Mouse (Mus musculus) CH12.LX (cell line): Measurements from ENCODE around the gene Pigl. TPM values are rescaled to one million over a fixed set of nuclear protein-coding genes. Genes with fewer than 3 reads are reported as not detected.

Experiments used
- DNase-seq: peaks from one replicate; pipeline ENCODE4 v3.0.0-alpha.2; 2013; ENCODE audit errors: extremely low read depth
- H3K27ac ChIP-seq: 2 replicates; pipeline ENCODE4 v1.5.1; 2012; ENCODE audit warnings: low read depth, mild to moderate bottlenecking, control low read depth, moderate library complexity; ENCODE audit not compliant: insufficient read depth
- H3K27me3 ChIP-seq: replicated peaks from 2 replicates; pipeline ENCODE3; 2012; ENCODE audit warnings: inconsistent platforms
- H3K36me3 ChIP-seq, 2 experiments: replicated peaks in 1 of 2; 2 replicates each; pipeline versions ENCODE3 to v1.6.1; 2012; ENCODE audit warnings: inconsistent platforms in 1 of 2, low read length in 1 of 2, mild to moderate bottlenecking in 1 of 2, mixed read lengths in 1 of 2, moderate library complexity in 1 of 2; ENCODE audit not compliant: control insufficient read depth in 1 of 2, insufficient read depth in 1 of 2
- H3K4me1 ChIP-seq, 2 experiments: 2 replicates each; pipeline ENCODE4 v1.6.1; 2012; ENCODE audit warnings: inconsistent platforms in 1 of 2, moderate library complexity in 1 of 2; ENCODE audit not compliant: insufficient read depth in 2 of 2, control insufficient read depth in 1 of 2
- H3K4me2 ChIP-seq: 2 replicates; pipeline ENCODE4 v1.6.1; 2012; ENCODE audit warnings: low read depth, mild to moderate bottlenecking, control low read depth; ENCODE audit not compliant: poor library complexity, insufficient read depth, severe bottlenecking
- H3K4me3 ChIP-seq, 3 experiments: fragments of 150-350 bp in 1 of 3; sonication (generic) in 1 of 3; replicated peaks in 1 of 3; 2 replicates each; pipeline versions ENCODE3 to v1.5.1; 2011 to 2012; ENCODE audit warnings: low read depth in 2 of 3, low read length in 2 of 3, mild to moderate bottlenecking in 2 of 3, moderate library complexity in 2 of 3, control low read depth in 1 of 3, improper control_type of control experiment in 1 of 3, inconsistent platforms in 1 of 3, mixed read lengths in 1 of 3; ENCODE audit not compliant: poor library complexity in 1 of 3
- H3K79me2 ChIP-seq: replicated peaks from 2 replicates; pipeline ENCODE4 v1.6.1; 2012; ENCODE audit warnings: mild to moderate bottlenecking, moderate library complexity; ENCODE audit not compliant: control insufficient read depth, poor library complexity, insufficient read depth, severe bottlenecking; ENCODE audit errors: extremely low read depth
- H3K9ac ChIP-seq: 2 replicates; pipeline ENCODE4 v1.6.1; 2012; ENCODE audit warnings: low read depth, mild to moderate bottlenecking, control low read depth, moderate library complexity; ENCODE audit not compliant: insufficient read depth
- H3K9me3 ChIP-seq: replicated peaks from 2 replicates; pipeline ENCODE3; 2012; ENCODE audit warnings: low read length, inconsistent platforms, mixed read lengths
- CHD1 ChIP-seq: IDR thresholded peaks from 2 replicates; pipeline ENCODE4 v1.6.1; 2012; ENCODE audit warnings: low read depth, low read length, improper control_type of control experiment, inconsistent platforms
- CTCF ChIP-seq, 2 experiments: IDR thresholded peaks in 1 of 2; conservative IDR thresholded peaks in 1 of 2; 2 replicates each; pipeline ENCODE4 v1.5.1; 2011 to 2012; ENCODE audit warnings: low read depth in 2 of 2, low read length in 2 of 2, improper control_type of control experiment in 1 of 2, inconsistent platforms in 1 of 2, mild to moderate bottlenecking in 1 of 2, moderate library complexity in 1 of 2
- ELF1 ChIP-seq: IDR thresholded peaks from 2 replicates; pipeline ENCODE4 v1.6.1; 2014; ENCODE audit warnings: low read depth, mild to moderate bottlenecking, inconsistent platforms, low read length, improper control_type of control experiment
- EP300 ChIP-seq: IDR thresholded peaks from 2 replicates; pipeline ENCODE4 v1.6.1; 2011; ENCODE audit warnings: low read length, improper control_type of control experiment
- GABPA ChIP-seq: IDR thresholded peaks from 2 replicates; pipeline ENCODE4 v1.6.1; 2012; ENCODE audit warnings: low read depth, low read length, improper control_type of control experiment, inconsistent platforms; ENCODE audit not compliant: insufficient replicate concordance
- IRF4 ChIP-seq: IDR thresholded peaks from 2 replicates; pipeline ENCODE4 v1.6.1; 2014; ENCODE audit warnings: low read depth, mild to moderate bottlenecking, inconsistent platforms, low read length, improper control_type of control experiment
- JUND ChIP-seq: conservative IDR thresholded peaks from 2 replicates; pipeline ENCODE4 v1.6.1; 2011; ENCODE audit warnings: low read depth, low read length, improper control_type of control experiment
- MAFK ChIP-seq: IDR thresholded peaks from 2 replicates; pipeline ENCODE4 v1.6.1; 2011; ENCODE audit warnings: low read length, improper control_type of control experiment; ENCODE audit not compliant: insufficient replicate concordance
- MAX ChIP-seq: IDR thresholded peaks from 2 replicates; pipeline ENCODE4 v1.6.1; 2011; ENCODE audit warnings: low read length, improper control_type of control experiment
- MXI1 ChIP-seq: IDR thresholded peaks from 2 replicates; pipeline ENCODE4 v1.6.1; 2011; ENCODE audit warnings: mild to moderate bottlenecking, low read depth, low read length, improper control_type of control experiment
- NRF1 ChIP-seq: IDR thresholded peaks from 2 replicates; pipeline ENCODE4 v1.6.1; 2014; ENCODE audit warnings: low read depth, mild to moderate bottlenecking, inconsistent platforms, low read length, improper control_type of control experiment, moderate library complexity
- PAX5 ChIP-seq: IDR thresholded peaks from 2 replicates; pipeline ENCODE4 v1.6.1; 2012; ENCODE audit warnings: low read length, inconsistent platforms, mixed read lengths
- POLR2A ChIP-seq: IDR thresholded peaks from 2 replicates; pipeline ENCODE4 v1.6.1; 2011; ENCODE audit warnings: low read depth, mild to moderate bottlenecking, improper control_type of control experiment, low read length
- POLR2AphosphoS2 ChIP-seq: IDR thresholded peaks from 2 replicates; pipeline ENCODE4 v1.6.1; 2011; ENCODE audit warnings: low read depth, low read length, improper control_type of control experiment
- RCOR1 ChIP-seq: conservative IDR thresholded peaks from 2 replicates; pipeline ENCODE4 v1.6.1; 2012; ENCODE audit warnings: low read depth, mild to moderate bottlenecking, inconsistent platforms, low read length, improper control_type of control experiment
- TCF12 ChIP-seq: IDR thresholded peaks from 2 replicates; pipeline ENCODE4 v1.6.1; 2014; ENCODE audit warnings: low read depth, mild to moderate bottlenecking, inconsistent platforms, low read length, improper control_type of control experiment
- UBTF ChIP-seq: IDR thresholded peaks from 2 replicates; pipeline ENCODE4 v1.6.1; 2012; ENCODE audit warnings: low read depth, mild to moderate bottlenecking, inconsistent platforms, low read length, improper control_type of control experiment, moderate library complexity
- USF1 ChIP-seq: IDR thresholded peaks from 2 replicates; pipeline ENCODE4 v1.6.1; 2014; ENCODE audit warnings: low read depth, mild to moderate bottlenecking, inconsistent platforms, low read length, improper control_type of control experiment
- ZC3H11A ChIP-seq: IDR thresholded peaks from 2 replicates; pipeline ENCODE4 v1.6.1; 2012; ENCODE audit warnings: low read depth, mild to moderate bottlenecking, inconsistent platforms, low read length, improper control_type of control experiment
- ZMIZ1 ChIP-seq: IDR thresholded peaks from 2 replicates; pipeline ENCODE4 v1.6.1; 2012; ENCODE audit warnings: low read depth, mild to moderate bottlenecking, inconsistent platforms, low read length, improper control_type of control experiment
- ZNF384 ChIP-seq: IDR thresholded peaks from 2 replicates; pipeline ENCODE4 v1.6.1; 2012; ENCODE audit warnings: low read depth, low read length, improper control_type of control experiment, inconsistent platforms
- dilution Hi-C: fragments of 300-500 bp; cut with MboI; formaldehyde crosslinking; loops from 2 replicates; pipeline ENCODE4 v1.14.3; 2020; ENCODE audit warnings: low sequenced_read_pairs; ENCODE audit not compliant: extremely low pct_unique_long_range_greater_than_20kb, extremely low pct_ligation_motif_present
- in situ Hi-C: fragments of 300-500 bp; cut with MboI; formaldehyde crosslinking; loops from 3 replicates; pipeline ENCODE4 v1.14.3; 2019; ENCODE audit warnings: low sequenced_read_pairs, low pct_ligation_motif_present, low pct_unique_long_range_greater_than_20kb, mixed read lengths
- polyA plus RNA-seq: library from polyadenylated mRNA; unstranded; fragments of >175 nt; gene quantifications from 2 replicates; pipeline ENCODE4 v1.2.1, GENCODE M21; 2012; ENCODE audit warnings: low read depth; ENCODE audit not compliant: insufficient read length
- total RNA-seq, 2 experiments: library from RNA; depleted of rRNA; stranded (reverse); fragments of 300-350 nt in 1 of 2; fragments of >200 nt in 1 of 2; gene quantifications; 2 replicates each; pipeline ENCODE4 v1.2.3; 2012 to 2014

Gene Pigl
- total and polyA plus RNA-seq, 3 experiments = 4.4 to 9.1 (median 5.6) TPM

- dilution Hi-C loops = no loop called here
- H3K4me2 ChIP-seq = no peak overlapping the region
- H3K4me1 ChIP-seq = peaks cover 0 to 18% of the 10 kb centered on the region in 2 experiments; a peak in 2 of 4 replicates
- H3K9me3 ChIP-seq = no peaks in the 10 kb centered on the region
- H3K4me3 ChIP-seq = no peak overlapping the region
- peak; percentile 14 for DNase-seq
- no peaks in the 10 kb centered on the region for H3K27me3 ChIP-seq
- TF ChIP-seq ZC3H11A (no peak), TCF12 (no peak), PAX5 (no peak), CTCF (conservative IDR thresholded peaks at IDR 0.05 in 1 of 2, IDR thresholded peaks at IDR 0.05 in 1 of 2; ENCODE audit: low read depth in 2 of 2, low read length in 2 of 2) (no peak), EP300 (no peak), MAX (no peak), JUND (no peak), ZNF384 (no peak), USF1 (no peak), CHD1 (no peak)
- in situ Hi-C loops = no loop called here
- H3K27ac ChIP-seq = no peak overlapping the region
- H3K9ac ChIP-seq = no peak overlapping the region
- H3K79me2 ChIP-seq = no peaks in the 10 kb centered on the region
- H3K36me3 ChIP-seq = peaks cover 0 to 8% of the 10 kb centered on the region in 2 experiments
Observed at GRCm38 (mm10) chr11:62494754-62495275, 36.6 kb downstream of the Pigl start.

GRCm38 (mm10) chr11:62495276-62495801 lies 37.1 kb downstream of the Pigl start:
- Histone ChIP-seq H3K4me1 (peaks cover 0 to 15% of the 10 kb centered on the region in 2 experiments; a peak in 2 of 4 replicates), H3K4me2 (no peak overlapping the region), H3K9ac (no peak overlapping the region), H3K9me3 (no peaks in the 10 kb centered on the region), H3K4me3 (no peak overlapping the region), H3K27me3 (no peaks in the 10 kb centered on the region), H3K79me2 (no peaks in the 10 kb centered on the region), H3K27ac (no peak overlapping the region), H3K36me3 (peaks cover 0 to 8% of the 10 kb centered on the region in 2 experiments)
- no peak for TF ChIP-seq MXI1
- TF ChIP-seq POLR2A = no peak
- no peak for TF ChIP-seq MAFK
- TF ChIP-seq CHD1 = no peak
- no peak for TF ChIP-seq UBTF
- no peak for TF ChIP-seq ZNF384
- no peak for TF ChIP-seq ZMIZ1
- no peak for TF ChIP-seq RCOR1
- no peak for TF ChIP-seq EP300
- no peak for TF ChIP-seq GABPA
- no peak for TF ChIP-seq ELF1
- TF ChIP-seq NRF1 = no peak
- no peak for TF ChIP-seq POLR2AphosphoS2
- no peak for TF ChIP-seq IRF4
- DNase-seq = no peak
- dilution Hi-C loops = no loop called here
- in situ Hi-C loops = no loop called here
